Mouse (Mus musculus) Patski (cell line): ENCODE results near the gene Aox4. TPM values are rescaled to one million over a fixed set of nuclear protein-coding genes. Genes with fewer than 3 reads are reported as not detected.
A peak's percentile ranks its signal among the peaks of the same experiment; 100 is the strongest.

Experiments used
- ATAC-seq: fragments of 100-300 bp; one replicate; pipeline ENCODE4 v1.8.0; 2021
- CTCF ChIA-PET: fragments of 350-600 bp; sonication (Branson Sonifier 250); formaldehyde crosslinking; loops from one replicate; lab custom pipeline; 2022; ENCODE audit warnings: inconsistent platforms; lab: Charles Lee
- POLR2A ChIA-PET: fragments of 350-600 bp; sonication (Branson Sonifier 250); formaldehyde crosslinking; loops from one replicate; lab custom pipeline; 2022; ENCODE audit warnings: antibody characterized with exemption, inconsistent platforms; lab: Charles Lee
- DNase-seq: peaks from one replicate; pipeline ENCODE4 v3.0.0-alpha.2; 2011; ENCODE audit warnings: low read depth, low spot score
- H3K27me3 ChIP-seq: fragments of 371-371 bp; one replicate; pipeline ENCODE4 v1.5.1; 2021
- CTCF ChIP-seq: fragments of 100-300 bp; IDR thresholded peaks from one replicate; pipeline ENCODE4 v1.5.1; 2021
- in situ Hi-C: fragments of 300-500 bp; cut with MboI; formaldehyde crosslinking; loops from 3 replicates; pipeline ENCODE4 v1.11.1; 2018; ENCODE audit warnings: low pct_unique_long_range_greater_than_20kb, mixed read lengths
- polyA plus RNA-seq: library from polyadenylated mRNA; unstranded; gene quantifications from one replicate; pipeline ENCODE4 v1.2.3, GENCODE M21; 2021

The Aox4 gene
- polyA plus RNA-seq, 1 experiment from 2014 or later, result not detected

GRCm38 (mm10) chr1:58280381-58280780 lies 70.2 kb downstream of the Aox4 start:
- POLR2A ChIA-PET, result no interaction called here
- in situ Hi-C loops, result loop anchor here (25.0 kb wide), 1 partner anchor 318 kb away; no protein-coding TSS in a partner anchor

GRCm38 (mm10) chr1:58280939-58281624 lies 70.9 kb downstream of the Aox4 start:
- ATAC-seq, result no peak
- in situ Hi-C loops, result loop anchor here (25.0 kb wide), 1 partner anchor 319 kb away; no protein-coding TSS in a partner anchor
- no peak for TF ChIP-seq CTCF
- H3K27me3 ChIP-seq, result no peaks in the 10 kb centered on the region
- ChIA-PET CTCF (no interaction called here), POLR2A (no interaction called here)
- no peak for DNase-seq

More at GRCm38 (mm10) chr1:58280381-58280780, 70.2 kb downstream of the Aox4 start:
- H3K27me3 ChIP-seq, result no peaks in the 10 kb centered on the region
- no peak for ATAC-seq
- CTCF ChIA-PET, result no interaction called here
- no peak for TF ChIP-seq CTCF
- DNase-seq, result no peak

GRCm38 (mm10) chr1:58281625-58281988 lies 71.4 kb downstream of the Aox4 start:
- DNase-seq (no peak), ATAC-seq (no peak)
- no peak for TF ChIP-seq CTCF
- in situ Hi-C loops, result loop anchor here (25.0 kb wide), 1 partner anchor 319 kb away; no protein-coding TSS in a partner anchor
- ChIA-PET CTCF (no interaction called here), POLR2A (no interaction called here)
- no peaks in the 10 kb centered on the region for H3K27me3 ChIP-seq

DNA sequence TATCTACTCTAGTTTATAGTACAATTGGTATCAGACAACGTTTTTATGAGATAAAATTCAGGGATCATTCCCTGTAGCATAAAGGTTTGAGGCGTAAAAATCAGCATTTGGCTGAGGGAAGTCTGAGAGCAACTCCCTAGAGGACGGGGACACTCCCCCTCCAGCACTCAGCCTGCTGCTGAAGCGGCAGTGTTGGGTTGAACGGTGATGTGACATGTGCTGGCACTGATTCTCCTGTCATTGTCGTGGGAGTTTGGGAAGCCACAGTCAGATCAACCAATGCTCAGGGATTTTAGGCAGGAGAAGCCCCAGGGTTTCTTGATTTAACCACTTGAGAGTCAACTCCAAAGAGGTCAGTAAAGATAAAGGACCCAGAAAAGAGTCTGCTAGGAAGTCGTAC lies 74.3 kb downstream of the Aox4 start:
- in situ Hi-C loops, result loop anchor here (25.0 kb wide), 1 partner anchor 322 kb away; no protein-coding TSS in a partner anchor
- H3K27me3 ChIP-seq, result no peaks in the 10 kb centered on the region
- ATAC-seq (no peak), DNase-seq (no peak)
- TF ChIP-seq CTCF, result no peak
- POLR2A ChIA-PET, result no interaction called here
- CTCF ChIA-PET, result no interaction called here

DNA sequence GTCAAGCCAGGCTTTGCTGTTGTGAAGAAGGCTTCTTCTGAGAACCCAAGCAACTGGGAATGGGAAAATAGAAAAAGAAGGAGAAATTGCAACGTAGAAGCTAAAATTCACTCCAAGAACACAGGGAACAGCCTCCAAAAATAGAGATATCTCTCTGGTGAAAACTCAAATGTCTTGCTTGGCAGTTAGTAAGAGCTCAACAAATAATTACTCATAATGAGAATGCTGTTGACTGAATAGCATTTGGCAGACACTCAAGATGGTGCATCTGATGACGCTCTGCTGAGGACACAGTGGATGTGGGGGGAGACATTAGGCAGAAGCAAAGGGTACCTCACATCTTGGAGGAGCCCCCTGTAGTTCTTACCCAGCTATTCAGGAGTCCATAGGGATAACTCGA lies 77.9 kb downstream of the Aox4 start:
- POLR2A ChIA-PET, result no interaction called here
- CTCF ChIA-PET, result interaction anchor here (1.6 to 2.0 kb wide), 2 partner anchors 8 to 10 kb away, joined by 3 to 7 read pairs; partner anchors contain the start of gene Aox2
- ATAC-seq (no peak), DNase-seq (no peak)
- TF ChIP-seq CTCF, result no peak
- no peaks in the 10 kb centered on the region for H3K27me3 ChIP-seq
- in situ Hi-C loops, result loop anchor here (25.0 kb wide), 1 partner anchor 326 kb away; no protein-coding TSS in a partner anchor

- no peak for ATAC-seq
- POLR2A ChIA-PET, result no interaction called here
- no peaks in the 10 kb centered on the region for H3K27me3 ChIP-seq
- in situ Hi-C loops, result loop anchor here (25.0 kb wide), 1 partner anchor 328 kb away; no protein-coding TSS in a partner anchor
- DNase-seq, result no peak
- TF ChIP-seq CTCF, result no peak
- CTCF ChIA-PET, result interaction anchor here (1.6 kb wide), 1 partner anchor 12 kb away, joined by 3 read pairs; the partner anchor contains the start of gene Aox2
Measured at GRCm38 (mm10) chr1:58289863-58290469, 79.8 kb downstream of the Aox4 start.

DNA sequence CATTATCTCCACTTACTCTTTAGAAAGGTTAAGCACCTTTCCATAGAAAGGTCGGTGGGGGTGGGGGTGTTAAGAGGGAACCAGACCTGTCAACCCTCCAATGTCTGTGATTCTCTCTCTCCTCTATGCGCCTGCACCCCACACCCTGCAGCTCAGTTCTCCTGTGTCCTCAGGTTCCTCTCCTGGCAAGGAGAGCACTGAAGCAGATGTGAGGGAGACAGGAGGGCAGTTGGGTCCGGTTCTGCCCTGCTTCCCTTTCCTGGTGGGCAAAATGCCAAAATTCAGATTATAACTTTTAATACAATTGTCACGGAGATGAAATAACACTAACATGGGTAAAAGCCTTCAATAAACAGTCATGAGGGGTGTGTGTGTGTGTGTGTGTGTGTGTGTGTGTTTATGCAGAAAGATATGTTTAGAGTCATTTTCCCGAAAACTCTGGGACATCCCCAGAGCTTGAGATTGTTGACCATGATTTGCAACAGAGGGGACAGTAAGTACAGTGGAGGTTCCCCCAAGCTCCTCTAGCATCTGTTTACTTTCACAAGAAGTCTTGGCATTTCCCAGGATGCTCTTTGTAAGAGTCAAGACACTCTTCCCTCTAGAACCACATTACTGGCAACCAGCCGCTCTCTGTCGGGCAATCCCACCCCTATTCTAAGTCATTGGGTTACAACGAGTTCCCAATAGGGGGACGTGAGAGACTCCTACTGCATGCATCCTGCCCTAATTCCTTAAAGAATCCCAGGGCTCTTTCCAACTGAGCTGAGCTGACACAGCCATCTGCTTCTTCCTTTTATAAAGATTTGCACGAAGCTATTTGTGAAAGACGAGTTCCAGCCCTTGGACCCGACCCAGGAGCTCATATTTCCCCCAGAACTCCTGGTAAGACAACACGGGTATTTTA lies 81.5 kb downstream of the Aox4 start:
- CTCF ChIA-PET, result no interaction called here
- POLR2A ChIA-PET, result interaction anchor here (0.5 kb wide), 1 partner anchor 261 kb away, joined by 3 read pairs; no protein-coding TSS in a partner anchor
- H3K27me3 ChIP-seq, result no peaks in the 10 kb centered on the region
- no peak for ATAC-seq
- in situ Hi-C loops, result loop anchor here (25.0 kb wide), 1 partner anchor 329 kb away; no protein-coding TSS in a partner anchor
- no peak for TF ChIP-seq CTCF
- DNase-seq, result no peak

DNA sequence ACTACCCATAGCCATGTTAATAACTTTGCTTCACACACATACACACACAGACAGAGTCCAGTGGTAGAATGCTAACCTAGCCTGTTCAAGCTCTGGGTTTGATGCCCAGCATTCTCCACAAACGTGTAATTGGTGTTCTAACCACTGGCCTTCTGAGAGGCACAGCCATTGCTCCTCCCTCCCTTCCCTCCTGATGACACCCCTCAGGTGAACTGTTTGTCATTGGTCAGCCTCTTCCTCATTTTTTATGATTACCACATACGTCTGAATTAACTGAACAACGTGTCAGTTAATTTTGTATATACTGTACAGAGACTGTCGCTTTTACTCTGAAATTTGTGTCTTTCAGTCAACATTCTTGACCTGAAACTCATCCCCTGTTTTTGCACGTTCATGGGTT lies 84.5 kb downstream of the Aox4 start:
- DNase-seq (no peak), ATAC-seq (no peak)
- ChIA-PET POLR2A (no interaction called here), CTCF (interaction anchor here (1.1 kb wide), 1 partner anchor 21 kb away, joined by 3 read pairs; no protein-coding TSS in a partner anchor)
- no peak for TF ChIP-seq CTCF
- no peaks in the 10 kb centered on the region for H3K27me3 ChIP-seq
- in situ Hi-C loops, result loop anchor here (5.0 to 25.0 kb wide), 3 partner anchors 103 to 872 kb away; no protein-coding TSS in a partner anchor

DNA sequence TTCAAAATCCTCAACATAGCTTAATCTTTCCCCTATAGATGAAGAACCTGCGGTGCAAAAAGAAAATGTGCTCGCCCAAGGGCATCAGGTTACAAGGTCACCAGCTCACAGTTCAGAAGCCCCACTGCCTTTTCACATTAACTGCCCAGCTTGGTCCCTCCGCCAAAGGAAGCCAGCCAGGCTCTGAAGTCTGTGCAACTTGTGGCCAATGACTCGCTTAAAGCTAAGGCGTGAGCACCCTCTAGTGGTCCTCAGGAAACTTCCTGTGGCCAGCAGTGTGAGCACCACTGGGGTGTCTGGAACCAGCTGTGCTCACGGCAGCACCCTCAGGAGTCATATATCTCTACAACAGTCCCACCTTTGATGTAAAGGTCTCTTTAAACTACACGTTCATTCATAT lies 86.1 kb downstream of the Aox4 start:
- DNase-seq (peak; percentile 22), ATAC-seq (peak; percentile 86)
- CTCF ChIA-PET, result interaction anchor here (0.7 to 2.0 kb wide), 9 partner anchors 9 to 876 kb away, joined by 3 to 7 read pairs (median 4); partner anchors contain the start of gene Aox2
- no peaks in the 10 kb centered on the region for H3K27me3 ChIP-seq
- peak; percentile 91 for TF ChIP-seq CTCF
- POLR2A ChIA-PET, result interaction anchor here (0.6 kb wide), 1 partner anchor 338 kb away, joined by 3 read pairs; no protein-coding TSS in a partner anchor
- in situ Hi-C loops, result loop anchor here (5.0 to 25.0 kb wide), 3 partner anchors 101 to 874 kb away; no protein-coding TSS in a partner anchor

DNA sequence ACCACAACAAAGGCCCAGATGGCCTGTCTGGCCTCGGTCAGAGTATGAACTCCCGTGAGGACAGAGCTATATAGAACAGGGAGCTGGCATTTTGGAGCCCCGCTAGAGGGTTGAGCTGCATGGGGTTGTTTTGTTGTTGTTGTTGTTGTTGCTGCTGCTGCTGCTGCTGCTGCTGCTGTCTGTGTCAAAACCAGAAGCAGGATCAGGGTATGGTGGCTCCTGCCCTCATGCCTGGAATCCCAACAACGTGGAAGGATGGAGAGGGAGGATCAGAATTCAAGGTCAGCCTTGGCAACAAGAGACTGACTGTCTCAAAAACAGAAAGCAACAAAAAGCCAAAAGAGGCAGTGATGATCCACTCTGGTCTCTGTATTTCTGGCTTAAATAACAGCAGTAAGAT lies 86.6 kb downstream of the Aox4 start:
- no peak for TF ChIP-seq CTCF
- ATAC-seq, result no peak
- no peaks in the 10 kb centered on the region for H3K27me3 ChIP-seq
- DNase-seq, result no peak
- in situ Hi-C loops, result loop anchor here (5.0 to 25.0 kb wide), 3 partner anchors 100 to 875 kb away; no protein-coding TSS in a partner anchor
- ChIA-PET POLR2A (interaction anchor here (0.6 kb wide), 2 partner anchors 338 to 878 kb away, joined by 3 read pairs; no protein-coding TSS in a partner anchor), CTCF (interaction anchor here (0.8 to 2.0 kb wide), 6 partner anchors 10 to 877 kb away, joined by 3 to 6 read pairs (median 4); partner anchors contain the start of gene Aox2)
